17 mouse cellular contexts compared by ENCODE assay signal in the genomic region with DNA sequence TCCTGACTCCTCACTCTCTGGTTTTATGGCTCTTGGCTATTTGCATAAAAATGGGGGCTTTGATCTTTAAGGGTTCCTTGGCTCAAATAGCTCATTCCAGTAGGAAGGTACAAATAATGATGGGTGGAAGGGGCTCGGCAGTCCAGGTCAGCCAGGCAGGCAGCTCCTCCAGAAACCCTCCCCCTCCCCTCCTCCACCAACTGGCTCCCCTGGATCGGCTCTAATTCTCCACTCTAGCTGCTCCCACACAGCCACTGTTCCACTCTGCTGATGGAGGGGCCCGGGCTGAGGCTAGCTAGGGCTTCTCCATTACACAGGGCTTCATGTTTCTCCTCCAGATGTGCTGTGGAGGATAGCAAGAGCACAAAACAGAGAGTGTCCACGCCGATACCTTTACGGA.
A peak's percentile ranks its signal among the peaks of the same experiment; 100 is the strongest.
DNase-seq lines count a peak whose midpoint lies in the region; ATAC-seq and TF ChIP-seq lines count a peak whose summit lies in the region.
"Had no signal": no experiment of that assay in that cellular context is flagged by ENCODE, and none has a peak within 500 bp of the region (broad histone marks: within the 10 kb centered on the region; RNA-seq: fewer than 3 reads in every experiment).

No protein-coding gene starts in this region.

- no peak overlapping the region for H3K4me2 ChIP-seq in hindbrain, embryonic 15.5 days
- H3K4me2 ChIP-seq in hindbrain, embryonic 12.5 days (replicated peaks): no peak overlapping the region
- H3K4me2 ChIP-seq in midbrain, postnatal 0 days (ENCODE audit: low read depth, low read length, poor library complexity, severe bottlenecking): no peak overlapping the region
- no peak overlapping the region for H3K4me2 ChIP-seq in neural tube, embryonic 13.5 days
- H3K4me2 ChIP-seq: embryonic facial prominence, embryonic 13.5 days had no signal

- H3K4me3 ChIP-seq in hindbrain, embryonic 15.5 days: no peak overlapping the region
- H3K4me3 ChIP-seq in hindbrain, embryonic 12.5 days: no peak overlapping the region
- H3K4me3 ChIP-seq in midbrain, embryonic 10.5 days: no peak overlapping the region
- no peak overlapping the region for H3K4me3 ChIP-seq in midbrain, postnatal 0 days (ENCODE audit: low read depth, low read length)
- H3K4me3 ChIP-seq in neural tube, embryonic 13.5 days: no peak overlapping the region
- no peak overlapping the region for H3K4me3 ChIP-seq in left cerebral cortex, adult 2 months
- H3K4me3 ChIP-seq: embryonic facial prominence, embryonic 13.5 days; gastrocnemius, adult 2 months; heart, adult 2 months had no signal

- H3K4me1 ChIP-seq in hindbrain, embryonic 15.5 days (replicated peaks): peaks cover 6% of the 10 kb centered on the region
- H3K4me1 ChIP-seq in hindbrain, embryonic 12.5 days: peaks cover 24% of the 10 kb centered on the region
- H3K4me1 ChIP-seq in midbrain, embryonic 10.5 days: peaks cover 37% of the 10 kb centered on the region
- no peaks in the 10 kb centered on the region for H3K4me1 ChIP-seq in midbrain, postnatal 0 days (ENCODE audit: insufficient read depth, low read length)
- peaks cover 56% of the 10 kb centered on the region for H3K4me1 ChIP-seq in neural tube, embryonic 13.5 days (replicated peaks)

- H3K36me3 ChIP-seq in hindbrain, embryonic 15.5 days: no peaks in the 10 kb centered on the region
- no peaks in the 10 kb centered on the region for H3K36me3 ChIP-seq in hindbrain, embryonic 12.5 days
- H3K36me3 ChIP-seq in midbrain, embryonic 10.5 days: no peaks in the 10 kb centered on the region
- H3K36me3 ChIP-seq in midbrain, postnatal 0 days (ENCODE audit: insufficient read depth, low read length): no peaks in the 10 kb centered on the region
- H3K36me3 ChIP-seq in neural tube, embryonic 13.5 days: no peaks in the 10 kb centered on the region
- H3K36me3 ChIP-seq: embryonic facial prominence, embryonic 13.5 days had no signal

- H3K9ac ChIP-seq in hindbrain, embryonic 15.5 days: no peak overlapping the region
- H3K9ac ChIP-seq in hindbrain, embryonic 12.5 days: no peak overlapping the region
- no peak overlapping the region for H3K9ac ChIP-seq in midbrain, postnatal 0 days (replicated peaks; ENCODE audit: low read length, poor library complexity, severe bottlenecking)
- no peak overlapping the region for H3K9ac ChIP-seq in neural tube, embryonic 13.5 days
- H3K9ac ChIP-seq: embryonic facial prominence, embryonic 13.5 days had no signal

- no peaks in the 10 kb centered on the region for H3K9me3 ChIP-seq in hindbrain, embryonic 15.5 days
- no peaks in the 10 kb centered on the region for H3K9me3 ChIP-seq in hindbrain, embryonic 12.5 days (replicated peaks)
- no peaks in the 10 kb centered on the region for H3K9me3 ChIP-seq in midbrain, embryonic 10.5 days (replicated peaks)
- no peaks in the 10 kb centered on the region for H3K9me3 ChIP-seq in midbrain, postnatal 0 days (ENCODE audit: low read length)
- H3K9me3 ChIP-seq in neural tube, embryonic 13.5 days: no peaks in the 10 kb centered on the region
- H3K9me3 ChIP-seq: embryonic facial prominence, embryonic 13.5 days had no signal

- 56% methylated on average over 6 of the region's 6 CpGs for WGBS in hindbrain, embryonic 15.5 days
- WGBS in hindbrain, embryonic 12.5 days: 45% methylated on average over 6 of the region's 6 CpGs
- WGBS in midbrain, embryonic 10.5 days: 63% methylated on average over 6 of the region's 6 CpGs
- WGBS in midbrain, postnatal 0 days: 63% methylated on average over 6 of the region's 6 CpGs
- WGBS in neural tube, embryonic 13.5 days: 42% methylated on average over 6 of the region's 6 CpGs

- no peak for DNase-seq in midbrain, embryonic 10.5 days (ENCODE audit: low spot score)
- no peak for DNase-seq in midbrain, postnatal 0 days (ENCODE audit: low spot score)
- DNase-seq in ZHBTc4 (ENCODE audit: low read depth, low spot score): peak; percentile 76
- DNase-seq in left cerebral cortex, adult 2 months (ENCODE audit: extremely low spot score in 1 of 2, low spot score in 2 of 2): no peak
- DNase-seq: cerebellum, postnatal 36 days; gastrocnemius, adult 2 months; heart, adult 2 months; layer of hippocampus, adult 9-11 months; liver; lung, adult 2 months; thymus, postnatal 14 days had no signal

- ATAC-seq in hindbrain, embryonic 15.5 days (ENCODE audit: low FRiP score, low read depth): 0 out of 2 replicates have a peak, but pooled peaks have one; percentile 56
- ATAC-seq in hindbrain, embryonic 12.5 days (ENCODE audit: low FRiP score): no peak
- no peak for ATAC-seq in midbrain, postnatal 0 days (ENCODE audit: low FRiP score)
- peak; percentile 65 for ATAC-seq in neural tube, embryonic 13.5 days (ENCODE audit: low read depth)
- ATAC-seq: inflammation-experienced regulatory T-cells, adult 6 months had no signal

- H3K27ac ChIP-seq in hindbrain, embryonic 15.5 days (replicated peaks): no peak overlapping the region
- no peak overlapping the region for H3K27ac ChIP-seq in hindbrain, embryonic 12.5 days
- 0 out of 2 replicates have a peak overlapping the region, but pooled peaks have one; percentile 46 for H3K27ac ChIP-seq in midbrain, embryonic 10.5 days (replicated peaks)
- H3K27ac ChIP-seq in midbrain, postnatal 0 days (ENCODE audit: low read depth, low read length): no peak overlapping the region
- peak overlapping the region; percentile 3; the same call in 1 of the 2 replicates for H3K27ac ChIP-seq in neural tube, embryonic 13.5 days (replicated peaks)
- H3K27ac ChIP-seq in left cerebral cortex, adult 2 months: no peak overlapping the region; the same call in 1 of the 2 replicates
- H3K27ac ChIP-seq: embryonic facial prominence, embryonic 13.5 days; gastrocnemius, adult 2 months; heart, adult 2 months; macrophage had no signal

- TF ChIP-seq CTCF in midbrain, postnatal 0 days (IDR thresholded peaks at IDR 0.05): no peak
- TF ChIP-seq CTCF in left cerebral cortex, adult 2 months (IDR thresholded peaks at IDR 0.05): no peak

- H3K27me3 ChIP-seq in hindbrain, embryonic 15.5 days: no peaks in the 10 kb centered on the region
- no peaks in the 10 kb centered on the region; the same call in 1 of the 2 replicates for H3K27me3 ChIP-seq in hindbrain, embryonic 12.5 days
- H3K27me3 ChIP-seq in midbrain, embryonic 10.5 days (ENCODE audit: low read depth, poor library complexity, severe bottlenecking): no peaks in the 10 kb centered on the region
- H3K27me3 ChIP-seq in midbrain, postnatal 0 days (ENCODE audit: insufficient read depth, low read length): no peaks in the 10 kb centered on the region
- no peaks in the 10 kb centered on the region for H3K27me3 ChIP-seq in neural tube, embryonic 13.5 days
- H3K27me3 ChIP-seq: embryonic facial prominence, embryonic 13.5 days had no signal

- intact Hi-C loops in left cerebral cortex, adult 2 months (cut with DNase I): no loop called here

Comparison
In these comparisons a context has a peak if more than half of its experiments do, and no peak if none do; other contexts are left out.
1. ATAC-seq: peak in hindbrain, embryonic 15.5 days (single experiment) and neural tube, embryonic 13.5 days (single experiment); none in hindbrain, embryonic 12.5 days (single experiment) and midbrain, postnatal 0 days (single experiment).
2. H3K27ac ChIP-seq: peak in midbrain, embryonic 10.5 days (single experiment) and neural tube, embryonic 13.5 days (single experiment); none in hindbrain, embryonic 15.5 days (single experiment), hindbrain, embryonic 12.5 days (single experiment), midbrain, postnatal 0 days (single experiment) and left cerebral cortex, adult 2 months (single experiment).